Mouse (Mus musculus) heart, postnatal 4 days (tissue): Measurements from ENCODE around the gene Prkag2. TPM values are rescaled to one million over a fixed set of nuclear protein-coding genes. Genes with fewer than 3 reads are reported as not detected.
A peak's percentile ranks its signal among the peaks of the same experiment; 100 is the strongest.

Experiments
- DNase-seq: peaks from one replicate; pipeline ENCODE4 v3.0.0; 2021
- total RNA-seq, 2 experiments: library from RNA; stranded (reverse); gene quantifications; 2 replicates each; pipeline ENCODE4 v1.2.3; 2021

The Prkag2 gene
- 100 to 1,000 TPM; 143 to 152 TPM for total RNA-seq

DNA sequence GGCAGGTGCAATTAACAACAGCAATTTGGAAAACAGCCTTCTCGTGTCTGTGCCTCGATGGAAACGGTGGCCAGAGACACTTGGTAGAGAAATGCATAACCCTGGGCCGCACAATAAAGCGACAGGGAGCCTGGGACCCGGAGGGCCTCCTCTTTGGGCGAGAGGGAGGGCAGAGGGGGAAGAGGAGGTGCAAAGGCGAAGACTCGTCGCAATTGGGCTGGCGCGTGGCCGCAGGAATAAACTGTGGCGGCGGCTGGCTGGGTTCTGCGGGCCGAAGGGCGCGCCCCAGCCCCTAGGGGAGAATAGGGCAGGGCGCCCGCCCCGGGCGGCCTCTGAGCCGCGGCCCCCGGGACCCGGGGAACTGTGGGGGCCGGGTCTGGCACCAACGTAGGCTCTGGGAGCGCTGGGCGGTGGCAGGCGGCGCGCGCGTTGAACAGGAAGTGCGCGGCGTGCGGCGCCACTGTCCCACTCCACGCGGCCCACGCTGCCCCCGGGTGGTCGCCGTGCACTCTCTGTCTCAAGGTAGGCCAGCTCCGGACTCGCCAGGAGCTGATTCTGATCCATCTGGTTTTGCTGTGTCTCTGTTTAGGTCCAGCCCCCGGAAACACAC is at the start of gene Prkag2:
Gene Prkag2 (minus strand): TSS at position 127 of the 610 bp plus-strand sequence.
- DNase-seq: peak; percentile 70

GRCm38 (mm10) chr5:25149331-25149965 is 49.0 kb upstream of the Prkag2 start:
- no peak for DNase-seq

DNA sequence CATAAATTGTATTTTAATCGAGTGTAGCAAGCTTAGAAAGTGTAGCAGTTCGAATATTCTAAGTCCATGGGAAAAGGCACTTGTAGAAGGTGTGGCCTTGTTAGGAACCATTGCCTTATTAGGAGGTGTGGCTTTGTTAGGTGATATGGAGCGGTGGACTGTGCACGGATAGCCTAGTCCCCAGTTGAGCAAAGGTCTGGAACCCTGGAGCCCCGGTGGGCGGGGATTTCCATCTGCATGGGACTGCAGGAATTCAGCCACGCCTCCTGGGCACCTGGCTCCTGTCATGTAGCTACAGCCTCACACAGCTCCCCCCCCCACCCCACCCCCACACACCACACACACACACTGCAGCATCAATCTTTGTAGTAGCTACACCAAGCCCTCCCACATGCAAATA is 46.3 kb upstream of the Prkag2 start:
- DNase-seq: no peak

GRCm38 (mm10) chr5:25127865-25128264 is 27.4 kb upstream of the Prkag2 start:
- no peak for DNase-seq

GRCm38 (mm10) chr5:25125884-25126560 is 25.6 kb upstream of the Prkag2 start:
- DNase-seq: no peak

- no peak for DNase-seq
Measured at GRCm38 (mm10) chr5:25122534-25122933, 22.1 kb upstream of the Prkag2 start.

DNA sequence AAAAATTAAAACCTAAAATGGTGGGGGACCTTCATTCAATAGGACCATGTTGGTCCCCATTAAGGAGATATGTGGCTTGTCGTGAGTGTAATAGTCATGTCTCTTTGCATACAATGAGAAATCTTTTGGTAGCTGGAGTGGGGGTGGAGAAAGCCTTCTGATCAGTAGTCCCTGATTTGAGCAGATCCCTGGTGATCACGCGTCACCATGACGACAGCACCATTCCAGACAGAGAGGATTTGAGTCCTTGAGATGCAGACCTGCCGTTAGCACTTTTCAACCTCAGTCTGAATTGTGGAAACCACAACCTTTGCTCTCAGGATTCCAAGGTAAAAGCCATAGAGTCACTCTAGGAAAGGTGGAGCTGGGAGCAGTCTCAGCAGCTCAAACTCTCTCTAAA is 18.7 kb upstream of the Prkag2 start:
- no peak for DNase-seq

- peak; percentile 4 for DNase-seq
Measured at GRCm38 (mm10) chr5:25115997-25116396, 15.6 kb upstream of the Prkag2 start.

DNA sequence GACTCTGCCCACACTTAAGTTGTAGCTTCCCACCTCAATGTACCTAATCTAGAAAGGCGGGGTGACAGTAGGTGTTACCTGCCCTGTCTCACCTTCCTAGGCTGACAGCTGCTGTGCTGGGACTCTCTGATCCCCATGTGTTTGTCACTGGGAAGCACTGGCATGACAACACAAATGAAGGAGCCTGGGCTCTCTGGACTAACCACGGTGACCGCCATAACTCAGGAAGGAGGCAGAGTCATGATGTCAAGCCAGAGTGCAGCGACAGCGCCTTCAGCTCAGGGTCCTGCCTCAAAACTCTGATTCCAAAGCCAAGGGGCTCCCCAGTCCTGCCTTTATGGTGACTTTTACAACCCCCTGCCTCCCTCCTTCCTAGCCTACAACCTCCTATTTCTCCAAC is 14.8 kb upstream of the Prkag2 start:
- DNase-seq: peak; percentile 1

DNA sequence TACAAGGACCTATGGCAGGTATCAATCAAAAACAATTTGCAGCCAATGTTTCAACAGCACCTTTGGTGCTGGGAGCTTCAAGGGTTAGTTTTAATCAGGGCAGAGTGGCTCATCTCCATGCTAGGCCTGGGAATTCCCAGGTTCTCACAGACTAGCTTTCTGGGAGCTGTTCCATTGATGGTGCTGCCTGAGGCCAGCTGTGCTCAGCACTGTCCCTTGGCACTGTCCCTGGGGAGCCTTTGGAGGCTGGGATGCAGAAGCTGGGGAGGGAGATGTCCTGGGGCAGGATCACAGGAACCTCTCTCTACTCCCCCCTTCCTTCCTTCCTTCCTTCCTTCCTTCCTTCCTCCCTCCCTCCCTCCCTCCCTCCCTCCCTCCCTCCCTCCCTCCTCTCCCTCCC is 13.7 kb upstream of the Prkag2 start:
- peak; percentile 4 for DNase-seq

GRCm38 (mm10) chr5:25110314-25110713 is 9.9 kb upstream of the Prkag2 start:
- DNase-seq: no peak

- peak; percentile 3 for DNase-seq
Measured at GRCm38 (mm10) chr5:25105748-25106147, 5.3 kb upstream of the Prkag2 start.

- peak; percentile 61 for DNase-seq
Measured at GRCm38 (mm10) chr5:25101126-25101523, 683 bp upstream of the Prkag2 start.

DNA sequence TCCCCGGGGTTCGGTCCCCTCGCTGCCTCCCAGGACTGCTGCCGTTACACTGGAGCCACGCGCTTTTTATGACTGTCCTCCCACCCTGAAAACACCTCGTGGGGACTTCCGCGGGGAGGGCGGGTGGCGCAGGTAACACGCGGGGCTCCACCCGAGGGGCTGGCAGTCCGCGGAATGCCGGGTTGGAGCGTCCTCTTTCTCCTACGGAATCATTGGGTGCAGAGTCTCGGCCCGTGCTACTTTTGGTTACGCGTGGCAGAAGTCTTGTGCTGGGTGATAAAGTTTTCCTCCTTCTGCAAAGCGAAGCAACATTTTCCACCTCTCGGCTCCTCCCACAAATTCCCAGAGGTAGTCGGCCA is 306 bp downstream of the Prkag2 start:
- DNase-seq: peak; percentile 32

GRCm38 (mm10) chr5:25099367-25100156 is 880 bp downstream of the Prkag2 start:
- DNase-seq: peak; percentile 76

DNA sequence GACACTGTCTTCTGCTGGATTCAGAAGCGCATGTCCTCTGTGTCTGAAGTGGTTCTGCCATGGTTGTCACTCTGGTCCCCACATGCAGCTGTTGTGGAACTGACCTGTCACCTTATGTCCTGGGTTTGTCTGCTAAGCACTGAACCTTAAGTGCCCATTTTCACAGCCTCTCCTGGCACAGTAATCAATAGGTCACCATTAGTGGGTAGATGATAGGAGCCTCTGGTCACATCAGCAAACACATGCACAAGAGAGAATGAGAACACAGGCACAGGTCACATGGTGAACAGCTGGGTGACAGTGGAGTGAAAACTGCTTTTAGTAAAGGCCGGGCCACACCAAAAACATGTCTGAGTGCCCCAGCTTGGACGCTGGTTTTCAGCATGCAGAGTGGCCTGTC is 2.6 kb downstream of the Prkag2 start:
- no peak for DNase-seq

- DNase-seq: peak; percentile 32
Measured at GRCm38 (mm10) chr5:25096431-25096830, 4.0 kb downstream of the Prkag2 start.

DNA sequence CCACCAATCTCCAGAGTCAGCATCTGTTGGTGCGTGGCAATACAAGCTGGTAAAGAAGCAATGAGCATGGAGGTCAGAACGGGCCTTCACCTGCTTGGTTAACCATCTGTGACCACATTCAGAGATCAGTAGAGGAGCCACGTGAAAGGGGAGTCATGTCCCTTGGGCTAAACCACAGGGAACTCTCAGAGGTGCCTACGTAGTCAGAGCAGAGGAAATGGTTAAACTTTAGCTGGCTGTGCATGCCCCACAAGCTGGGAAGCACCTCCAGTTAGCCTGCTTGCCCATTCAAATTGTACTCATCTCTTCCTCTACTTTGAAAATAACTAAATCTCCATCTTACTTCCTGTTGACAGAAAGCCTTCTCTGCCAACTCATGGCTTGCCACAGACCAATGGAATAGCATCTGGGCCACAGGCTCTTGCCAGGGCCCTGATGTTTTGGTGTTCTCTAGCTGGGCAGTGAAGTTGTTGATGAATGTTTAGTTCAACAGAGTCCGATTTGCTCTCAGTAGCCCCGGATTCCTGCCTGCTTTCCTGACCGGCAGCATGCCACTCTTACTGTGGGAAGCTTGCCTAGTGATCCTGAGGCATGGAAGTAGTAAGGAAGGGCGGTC is 7.7 kb downstream of the Prkag2 start:
- DNase-seq: no peak

- no peak for DNase-seq
Measured at GRCm38 (mm10) chr5:25089258-25089972, 11.0 kb downstream of the Prkag2 start.

DNA sequence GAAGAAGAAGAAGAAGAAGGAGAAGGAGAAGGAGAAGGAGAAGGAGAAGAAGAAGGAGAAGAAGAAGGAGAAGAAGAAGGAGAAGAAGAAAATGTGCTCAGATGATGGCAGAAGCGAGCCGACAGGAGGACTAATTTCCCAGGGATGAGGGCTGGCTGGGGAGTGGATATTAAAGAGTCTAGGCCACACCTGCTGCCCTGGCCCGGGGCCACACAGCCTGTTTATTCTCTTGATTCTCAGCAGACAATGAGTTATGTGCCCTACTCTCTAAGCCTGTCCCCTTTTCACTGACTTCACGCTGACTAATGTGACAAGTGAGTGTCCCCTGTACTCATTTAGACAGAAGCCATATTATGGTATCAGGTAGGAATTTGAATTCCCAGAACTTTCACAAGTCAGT is 11.8 kb downstream of the Prkag2 start:
- no peak for DNase-seq

- DNase-seq: no peak
Measured at GRCm38 (mm10) chr5:25088111-25088510, 12.3 kb downstream of the Prkag2 start.

DNA sequence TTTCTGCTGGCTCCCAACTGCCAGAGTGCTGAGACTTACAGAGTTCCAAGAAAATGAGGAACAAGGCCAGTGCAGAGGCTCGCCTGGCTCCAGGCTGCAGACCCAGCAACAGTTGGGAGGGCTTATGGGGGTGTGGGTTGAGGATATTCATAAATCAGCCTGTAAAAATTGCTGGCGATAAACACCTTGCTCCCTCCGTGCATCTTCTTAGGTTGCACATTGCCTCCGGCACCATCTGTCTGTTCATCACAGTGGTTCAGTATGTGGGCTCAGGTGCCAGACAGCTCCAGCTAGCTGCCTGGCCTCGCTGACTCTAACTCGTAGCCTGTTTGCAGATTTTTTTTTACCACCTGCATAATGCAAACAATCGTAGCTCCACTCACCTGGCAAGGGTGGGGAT is 13.4 kb downstream of the Prkag2 start:
- no peak for DNase-seq
